Mouse (Mus musculus): Measurements from ENCODE around the gene Mctp2.
A peak's percentile ranks its signal among the peaks of the same experiment; 100 is the strongest.

Mctp2 gene

DNA sequence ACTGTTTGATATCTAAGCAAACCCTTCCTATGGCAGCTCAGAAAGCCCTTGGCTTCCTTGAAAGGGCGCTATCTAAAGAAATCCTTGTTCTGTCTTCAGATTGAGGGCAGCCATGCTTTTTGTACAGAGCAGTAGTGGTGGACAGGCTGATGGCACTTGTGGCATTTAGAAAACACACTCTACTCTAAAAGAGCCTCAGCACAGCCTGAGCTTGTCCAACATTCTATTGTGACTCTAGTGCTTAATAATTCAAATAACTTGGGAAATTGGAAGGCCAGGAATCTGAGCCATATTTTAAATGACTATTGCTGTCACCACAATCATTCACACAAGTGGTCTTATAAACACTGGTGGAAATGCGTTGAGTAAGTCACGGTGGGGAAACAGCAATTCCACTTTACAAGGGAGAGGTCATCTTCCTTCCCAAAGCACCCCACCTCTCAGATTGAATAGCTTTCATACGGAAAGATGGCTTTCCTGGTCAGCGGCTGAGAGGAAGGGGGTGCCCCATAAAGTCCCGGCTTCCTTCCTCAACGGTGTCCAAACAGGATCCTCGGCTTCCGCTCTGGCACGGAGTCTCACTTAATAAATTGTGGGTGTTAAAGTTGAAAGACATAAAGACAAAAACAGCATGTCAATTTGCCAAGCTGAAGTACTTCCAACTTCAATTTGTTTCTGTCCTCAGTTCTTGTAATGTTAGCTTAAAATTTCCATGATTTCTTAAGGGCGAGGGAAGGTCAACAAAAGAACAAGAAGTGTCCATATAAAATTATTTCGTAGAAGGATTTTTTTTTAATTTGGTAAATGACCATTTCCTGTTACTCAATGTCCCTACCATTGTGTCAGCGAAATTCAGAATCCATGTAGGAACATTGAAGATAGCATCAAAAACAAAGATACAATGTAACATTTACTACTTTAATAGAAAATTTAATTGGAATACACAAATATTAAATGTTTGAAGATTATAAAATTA is 140.4 kb downstream of the Mctp2 start:
- no peak for DNase-seq (ENCODE audit: low read depth, low spot score)

DNA sequence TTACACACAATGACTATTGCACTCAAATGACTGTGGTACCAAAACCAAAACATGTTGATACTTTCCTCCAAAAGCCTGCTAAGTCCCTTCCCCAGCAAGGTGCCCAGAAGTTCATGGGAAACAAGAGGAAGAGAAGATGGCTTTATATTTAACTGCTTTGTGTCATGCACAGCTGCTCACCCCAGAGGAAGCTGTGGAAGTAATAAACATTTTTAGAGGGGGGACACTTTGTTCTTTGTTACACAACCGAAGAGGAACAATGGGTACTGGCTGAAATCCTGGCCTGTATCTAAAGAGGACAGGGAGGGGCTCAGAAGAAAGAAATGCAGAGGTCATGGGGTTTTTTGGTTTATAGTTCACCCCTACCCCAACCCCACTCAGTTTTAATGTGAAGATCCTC is 144.2 kb downstream of the Mctp2 start:
- DNase-seq (ENCODE audit: low read depth, low spot score): no peak

DNA sequence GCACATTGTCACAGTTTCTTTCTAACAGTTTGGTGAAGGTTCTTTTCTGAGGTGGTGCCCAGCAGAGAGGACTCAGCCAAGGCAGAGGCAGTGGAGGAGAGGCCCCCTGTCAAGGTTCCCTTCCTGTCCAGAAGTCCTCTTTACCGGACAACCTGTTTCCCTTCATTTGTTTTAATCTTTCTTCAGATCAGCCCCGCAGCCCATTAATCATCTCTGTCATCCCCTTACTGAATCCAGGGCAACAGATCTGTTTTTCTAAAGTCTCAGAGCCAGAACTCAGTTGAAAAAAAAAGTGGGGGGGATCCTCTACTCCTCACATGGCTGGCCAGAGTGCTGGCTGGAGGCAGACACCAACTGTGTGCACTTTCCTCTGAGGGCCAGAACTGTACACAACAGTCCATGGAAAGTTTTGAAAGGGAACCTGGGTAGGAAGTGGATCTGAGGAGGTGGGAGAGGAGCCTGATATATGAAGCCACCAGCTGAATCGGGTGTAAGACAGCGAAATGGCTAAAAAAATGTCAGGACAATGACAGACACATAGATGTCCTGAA is 146.8 kb downstream of the Mctp2 start:
- DNase-seq (ENCODE audit: low read depth, low spot score): peak; percentile 52

DNA sequence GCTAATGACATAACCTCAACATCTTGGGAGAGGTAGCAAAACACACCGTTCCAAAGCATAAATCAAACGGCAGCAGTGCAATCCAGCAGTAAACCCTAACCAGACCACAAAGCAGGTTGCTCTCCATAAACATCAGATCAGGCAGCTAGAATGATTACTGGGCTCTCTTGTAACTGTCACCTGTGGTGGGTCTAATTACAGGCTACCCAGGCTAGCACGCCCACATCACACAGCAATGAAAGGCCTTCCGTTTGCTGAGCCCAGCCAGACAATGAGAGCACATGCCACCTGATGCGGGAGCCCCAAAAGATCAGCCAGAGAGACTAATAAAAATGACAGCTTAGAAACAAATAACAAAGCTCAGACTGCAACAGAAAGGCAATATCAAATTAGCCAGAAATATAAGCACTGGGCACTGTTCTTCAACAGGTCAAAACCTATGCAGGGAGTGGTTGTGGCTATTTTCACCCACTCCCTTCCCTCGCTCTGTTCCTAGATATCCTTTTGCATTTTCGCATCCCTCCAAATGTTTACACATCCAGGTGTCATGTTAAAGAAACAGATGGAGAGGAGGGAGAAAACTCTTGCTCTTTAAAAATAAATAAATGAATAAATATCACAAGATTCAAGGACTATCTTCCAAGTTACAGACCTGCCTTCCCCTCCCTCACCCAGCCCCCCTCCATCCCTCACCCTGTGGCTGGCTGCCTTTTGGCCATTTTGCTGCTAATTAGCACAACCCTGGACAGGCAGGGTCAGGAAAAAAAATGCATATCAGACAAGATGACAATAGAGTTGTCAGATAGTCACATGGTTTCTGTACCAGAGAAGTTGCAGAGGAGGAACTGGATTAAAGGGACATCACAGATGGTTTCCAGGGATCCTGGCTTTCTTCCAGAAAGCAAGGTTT is 155.4 kb downstream of the Mctp2 start:
- DNase-seq (ENCODE audit: low read depth, low spot score): peak; percentile 34

DNA sequence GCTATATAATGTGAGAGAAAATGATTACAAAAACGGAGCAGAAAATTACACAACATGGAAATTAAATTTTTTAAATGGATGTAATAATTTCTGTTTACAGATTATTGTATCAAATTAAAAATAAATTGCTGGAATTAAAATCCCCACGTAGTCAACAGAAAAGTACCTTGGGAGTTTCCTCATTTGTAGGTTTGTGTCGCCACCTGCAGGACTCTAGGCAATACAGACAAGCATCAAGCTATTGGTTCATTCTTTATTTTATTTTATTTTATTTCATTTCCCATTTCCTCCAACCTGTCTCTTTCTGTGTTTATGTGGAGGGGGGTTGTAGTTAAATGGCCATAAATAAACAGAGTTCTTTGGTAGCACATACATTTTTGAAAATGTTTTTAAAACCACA is 157.3 kb downstream of the Mctp2 start:
- peak; percentile 46 for DNase-seq (ENCODE audit: low read depth, low spot score)

DNA sequence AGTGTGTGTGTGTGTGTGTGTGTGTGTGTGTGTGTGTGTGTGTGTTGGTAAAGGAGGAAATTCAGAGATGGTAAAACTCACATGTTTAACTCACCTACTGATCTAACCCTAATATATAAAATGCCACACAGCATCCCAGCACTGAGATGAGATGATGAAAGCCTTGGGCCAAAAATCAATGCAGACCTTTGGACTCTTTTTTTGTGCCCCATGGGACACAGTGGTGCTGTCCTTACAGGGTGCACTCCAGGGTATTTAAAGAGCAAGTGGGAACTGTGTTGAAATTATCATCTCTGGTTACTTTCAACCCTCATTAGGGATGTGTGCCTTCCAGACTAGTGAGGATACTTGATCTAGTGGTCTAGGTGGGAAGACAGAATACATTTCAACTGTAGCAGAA is 159.6 kb downstream of the Mctp2 start:
- DNase-seq (ENCODE audit: low read depth, low spot score): no peak

DNA sequence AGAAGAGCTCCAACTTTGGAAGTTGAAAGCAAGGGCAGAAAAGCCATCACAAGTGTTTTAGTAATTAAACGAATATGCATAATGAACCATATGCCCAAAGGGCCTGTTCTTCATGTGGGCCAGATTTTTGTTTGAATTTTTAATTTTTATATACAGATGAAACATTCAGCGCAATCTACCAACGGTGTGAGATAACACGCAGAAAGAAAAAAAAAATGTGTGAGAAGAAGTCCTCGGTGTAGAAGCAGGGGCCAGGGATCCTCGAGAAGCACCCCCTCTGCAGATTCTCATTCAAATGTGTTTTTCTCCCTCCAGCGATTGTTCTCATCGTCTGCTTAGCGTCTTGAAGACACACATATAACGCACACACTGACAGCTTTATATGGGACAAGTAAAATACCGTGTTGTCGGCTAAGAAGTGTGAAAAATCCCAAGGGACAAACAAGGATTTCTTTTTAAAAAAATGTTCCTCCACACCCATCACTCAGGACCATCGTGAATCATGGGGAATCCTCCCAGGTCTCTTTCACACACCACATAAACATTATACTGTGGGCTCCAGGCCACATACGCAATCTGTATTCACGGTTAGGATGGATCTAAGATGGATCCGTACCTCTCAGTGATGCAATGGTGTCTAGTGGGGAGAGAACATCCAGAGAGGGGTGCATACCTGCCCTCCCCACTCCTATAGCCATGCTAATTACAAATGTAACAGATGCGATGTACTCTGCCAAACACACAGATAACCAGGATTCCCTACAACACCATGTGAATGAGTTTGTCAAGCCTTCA is 160.5 kb downstream of the Mctp2 start:
- DNase-seq (ENCODE audit: low read depth, low spot score): no peak

DNA sequence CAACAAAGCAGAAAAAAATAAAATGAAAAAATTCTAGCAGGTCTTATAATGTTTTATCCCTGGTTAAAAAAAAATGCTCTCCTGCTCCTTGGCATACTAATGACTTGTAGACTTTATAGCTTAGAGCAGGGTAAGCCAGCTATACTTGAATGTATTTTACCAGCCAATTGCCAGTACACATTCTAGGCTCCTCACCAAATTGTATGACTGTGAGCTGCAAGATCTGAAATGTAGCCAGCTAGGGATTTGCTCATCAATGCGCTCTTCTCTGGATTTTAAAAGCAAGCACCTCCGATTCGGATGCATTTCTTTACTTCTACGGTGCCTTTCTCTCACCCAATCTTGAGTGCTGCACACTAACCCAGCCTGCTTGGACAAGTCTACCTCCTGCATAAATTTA is 167.7 kb downstream of the Mctp2 start:
- DNase-seq (ENCODE audit: low read depth, low spot score): no peak

DNA sequence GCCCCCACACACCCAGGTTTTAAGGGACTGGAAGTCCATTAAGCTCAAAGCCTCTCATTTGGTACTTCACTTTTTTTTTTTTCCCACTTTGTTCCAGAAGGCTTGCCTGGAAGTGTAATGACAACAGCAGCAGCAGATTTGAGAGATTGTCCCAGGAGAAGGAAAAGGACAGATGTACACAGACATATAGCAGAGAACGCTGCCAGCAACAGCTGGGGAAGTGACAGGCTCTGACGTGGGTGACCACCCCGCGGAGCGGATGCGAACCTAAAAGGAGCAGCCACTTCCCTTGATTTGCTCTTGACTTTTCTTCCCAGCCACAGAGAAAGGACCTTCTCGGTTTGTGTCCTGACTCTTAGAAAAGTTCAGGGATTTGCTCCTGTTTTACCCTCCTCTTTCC is 185.4 kb downstream of the Mctp2 start:
- DNase-seq (ENCODE audit: low read depth, low spot score): no peak

DNA sequence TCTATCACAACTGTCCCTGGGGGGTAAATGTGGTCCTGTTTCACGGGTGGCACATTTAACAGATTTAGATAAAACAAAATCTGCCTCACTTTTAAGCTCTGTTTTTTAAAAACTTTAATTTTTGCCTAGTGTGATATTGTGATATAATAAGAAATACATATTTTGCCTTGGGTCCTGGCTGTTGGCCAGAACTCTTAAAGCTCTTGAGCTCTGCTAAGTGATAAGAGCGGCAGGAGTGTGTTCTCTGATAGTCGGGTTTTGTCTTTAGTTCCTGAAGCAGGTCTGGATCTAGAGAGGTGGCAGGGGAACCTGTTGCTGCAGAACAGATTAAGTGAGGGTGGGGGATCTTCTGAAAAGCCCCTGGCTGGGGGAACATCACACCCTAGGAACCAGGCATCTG is 186.7 kb downstream of the Mctp2 start:
- DNase-seq (ENCODE audit: low read depth, low spot score): no peak

DNA sequence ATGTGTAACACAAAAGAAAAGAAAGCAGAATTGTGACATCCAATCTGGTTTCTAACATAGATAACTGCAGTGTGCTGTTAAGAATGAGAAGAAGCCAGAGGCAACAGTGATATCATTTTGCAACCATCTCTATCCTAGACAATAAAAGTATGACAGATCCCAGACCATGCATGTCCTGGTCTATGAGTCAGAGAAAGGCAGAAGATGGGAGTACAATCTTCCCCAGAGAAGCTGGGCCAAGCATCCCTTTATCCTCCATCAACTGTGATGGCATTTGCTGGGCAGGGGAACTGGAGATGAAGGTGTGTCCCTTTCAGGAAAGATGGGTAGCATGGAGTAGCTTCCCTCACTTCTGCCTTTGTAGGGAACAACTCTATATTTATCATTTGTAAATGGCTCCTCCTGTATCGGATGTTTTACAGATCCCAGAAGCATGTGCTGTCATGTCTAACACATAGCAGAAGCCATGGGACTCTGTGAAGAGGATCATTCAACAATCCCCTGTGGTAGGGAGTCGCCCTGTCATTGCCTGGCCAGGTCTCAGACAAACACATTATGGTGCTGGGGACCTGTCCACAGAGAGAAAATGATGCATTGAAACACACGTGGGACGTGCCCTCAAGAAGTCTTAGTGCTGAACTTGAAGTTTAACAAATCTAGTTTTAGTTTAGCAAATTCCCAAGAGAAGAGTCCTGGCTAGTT is 188.9 kb downstream of the Mctp2 start:
- DNase-seq (ENCODE audit: low read depth, low spot score): no peak

DNA sequence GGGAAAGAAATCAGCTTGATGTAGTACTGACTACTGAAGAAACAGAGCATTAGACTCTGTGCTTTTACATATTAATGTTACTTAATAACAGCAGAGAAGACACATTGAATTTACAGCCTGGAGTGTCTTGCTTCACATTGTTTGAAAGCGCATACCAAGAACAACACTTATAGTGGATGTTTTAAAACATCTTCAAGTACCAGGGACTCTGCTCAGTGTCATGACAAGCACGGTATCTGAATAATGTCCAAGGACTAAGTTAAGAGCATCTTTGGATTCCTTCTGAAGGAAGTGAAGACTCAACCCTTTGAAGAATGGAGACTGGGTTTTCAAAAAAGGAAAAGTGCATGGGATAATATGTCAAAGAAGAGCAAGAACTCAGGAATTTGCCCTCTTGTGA is 191.3 kb downstream of the Mctp2 start:
- DNase-seq (ENCODE audit: low read depth, low spot score): no peak

DNA sequence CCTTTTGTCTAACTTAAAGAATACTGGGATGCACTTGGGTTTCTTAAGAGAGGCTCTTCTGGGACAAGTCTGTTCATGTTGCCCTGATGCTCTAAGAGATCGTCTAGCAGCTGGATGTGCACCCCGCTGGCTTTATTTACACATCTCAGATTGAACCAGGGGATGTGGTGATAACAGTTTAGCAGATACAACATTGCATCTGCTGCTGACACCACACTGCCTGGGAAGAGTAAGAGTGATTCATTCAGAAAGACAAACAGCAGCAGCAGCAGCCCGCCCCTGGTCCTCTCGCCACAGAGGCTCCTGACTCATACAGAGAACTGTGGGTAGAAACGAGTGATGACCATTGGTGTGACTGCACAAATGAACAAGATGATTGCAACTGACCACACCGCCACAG is 195.8 kb downstream of the Mctp2 start:
- no peak for DNase-seq (ENCODE audit: low read depth, low spot score)

DNA sequence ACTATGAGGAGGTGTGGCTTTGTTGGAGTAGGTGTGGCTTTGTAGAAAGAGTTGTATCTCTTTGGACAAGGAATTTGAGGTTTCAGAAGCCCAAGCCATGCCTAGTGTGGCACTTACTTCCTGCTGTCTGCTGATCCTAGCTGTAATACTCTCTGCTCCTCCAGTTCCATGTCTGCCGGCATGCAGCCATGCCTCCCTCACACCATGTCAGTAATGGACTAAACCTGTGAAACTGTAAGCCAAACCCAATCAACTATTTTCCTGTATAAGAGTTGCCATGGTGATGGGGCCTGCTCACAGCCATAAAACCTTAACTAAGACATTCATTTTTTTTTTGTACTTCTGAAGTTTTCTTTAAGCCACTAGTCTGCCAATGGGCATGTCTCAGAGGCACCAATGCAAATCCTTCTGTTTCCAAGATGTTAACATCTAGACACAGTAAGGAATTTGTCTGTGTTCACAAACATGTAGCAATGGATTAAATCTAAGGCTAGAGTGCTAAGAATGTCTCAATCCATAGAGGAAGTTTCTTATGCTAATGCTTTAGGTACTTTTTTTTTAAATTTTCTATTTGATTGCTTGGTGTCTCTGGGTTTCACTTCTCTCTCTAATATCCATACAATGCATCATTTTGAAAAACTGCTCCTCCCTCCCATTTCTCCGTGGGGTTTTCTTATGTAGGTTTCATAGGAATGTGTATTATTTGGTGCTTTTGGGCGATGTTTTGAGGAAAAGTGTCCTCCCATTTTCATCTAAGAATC is 197.6 kb downstream of the Mctp2 start:
- no peak for DNase-seq (ENCODE audit: low read depth, low spot score)

DNA sequence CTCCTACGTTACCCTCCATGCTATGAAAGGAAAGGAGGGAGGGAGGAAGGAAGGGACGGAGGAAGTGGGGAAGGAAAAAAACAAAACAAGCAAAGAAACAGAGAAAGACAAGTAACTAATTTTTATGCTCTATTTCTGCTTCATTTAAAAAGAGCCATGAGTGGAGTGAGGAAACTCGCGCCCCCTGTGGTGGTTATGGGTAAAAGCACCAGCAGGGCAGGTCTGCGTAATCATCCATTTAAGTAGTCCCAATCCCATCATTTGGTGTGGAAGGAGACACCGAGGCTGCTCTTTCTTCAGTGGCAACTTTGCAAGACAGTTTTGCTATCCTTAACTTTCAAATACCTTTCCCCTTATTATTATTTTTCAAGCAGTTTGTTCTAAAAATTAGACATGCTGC is 202.2 kb downstream of the Mctp2 start:
- no peak for DNase-seq (ENCODE audit: low read depth, low spot score)

DNA sequence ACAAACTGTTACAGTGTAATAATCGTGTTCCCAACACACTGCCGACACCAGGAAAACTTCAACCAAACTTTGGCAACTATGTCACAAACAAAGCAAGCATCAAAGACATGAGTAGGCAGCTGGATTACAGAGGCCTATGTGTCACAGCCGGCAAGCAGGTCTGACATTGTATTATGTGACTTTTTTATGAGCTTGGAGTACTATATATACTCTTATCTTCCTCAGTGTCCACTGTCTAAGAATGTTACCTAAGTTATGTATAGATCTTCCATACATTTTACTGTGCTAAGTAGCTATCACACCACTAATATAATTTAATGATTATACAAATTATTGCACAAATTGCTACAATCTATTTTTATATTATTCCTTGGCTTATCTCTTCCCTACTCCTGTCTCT is 202.8 kb downstream of the Mctp2 start:
- DNase-seq (ENCODE audit: low read depth, low spot score): no peak

DNA sequence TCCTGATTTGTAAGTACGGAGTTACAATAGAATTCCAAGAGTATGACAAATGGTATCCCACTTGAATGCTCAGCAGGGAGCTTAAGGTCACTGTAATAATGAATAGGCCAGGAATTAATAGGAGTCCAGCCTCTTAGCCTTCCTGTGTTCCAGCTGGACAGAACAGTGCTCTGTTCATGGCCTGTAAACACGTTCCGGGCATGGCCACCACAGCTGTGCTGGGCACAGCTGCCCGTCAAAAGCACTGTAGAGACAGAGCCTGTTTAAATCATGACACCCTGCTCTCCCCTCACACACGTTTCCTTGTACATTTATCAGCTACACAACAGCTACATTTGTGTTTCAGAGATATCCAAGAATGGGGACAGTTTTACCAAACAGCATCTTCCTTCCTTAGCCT is 205.7 kb downstream of the Mctp2 start:
- DNase-seq (ENCODE audit: low read depth, low spot score): peak; percentile 34

DNA sequence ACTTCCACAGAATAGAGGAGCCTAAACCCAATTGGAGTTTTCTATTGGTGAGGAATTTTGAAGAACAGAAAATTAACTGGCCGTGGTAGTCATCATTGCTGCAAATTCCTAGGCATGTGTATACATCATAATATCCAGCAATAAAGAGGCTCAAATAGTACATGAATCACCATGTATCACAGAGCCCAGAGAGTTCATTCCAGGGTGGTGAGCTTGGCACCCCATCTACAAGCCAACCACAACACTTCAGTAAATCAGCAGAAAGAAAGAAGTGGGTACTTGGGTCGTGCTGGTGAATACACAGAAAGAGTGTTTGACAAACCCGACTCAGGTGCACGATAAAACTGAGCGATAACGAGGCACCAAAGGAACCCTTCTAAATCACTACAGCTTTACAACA is 207.8 kb downstream of the Mctp2 start:
- no peak for DNase-seq (ENCODE audit: low read depth, low spot score)

DNA sequence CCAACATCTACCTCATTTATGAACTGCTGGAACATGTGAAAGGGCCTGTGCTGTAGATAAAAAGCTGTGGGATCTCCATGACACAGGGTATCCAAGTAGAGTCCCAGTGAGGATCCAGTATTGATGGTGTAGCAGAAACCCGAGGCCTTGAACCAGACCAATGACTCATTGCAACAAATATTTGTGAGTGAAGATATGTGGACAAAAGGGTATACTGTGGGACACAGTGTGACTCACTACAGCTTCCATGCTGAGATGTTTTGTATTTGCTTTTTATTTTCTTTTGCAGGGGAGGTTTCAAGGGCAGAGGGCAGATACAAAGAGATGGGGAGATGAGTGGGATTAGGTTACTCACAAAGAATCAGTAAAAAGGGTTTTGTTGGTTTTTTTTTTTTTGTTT is 209.4 kb downstream of the Mctp2 start:
- DNase-seq (ENCODE audit: low read depth, low spot score): no peak

DNA sequence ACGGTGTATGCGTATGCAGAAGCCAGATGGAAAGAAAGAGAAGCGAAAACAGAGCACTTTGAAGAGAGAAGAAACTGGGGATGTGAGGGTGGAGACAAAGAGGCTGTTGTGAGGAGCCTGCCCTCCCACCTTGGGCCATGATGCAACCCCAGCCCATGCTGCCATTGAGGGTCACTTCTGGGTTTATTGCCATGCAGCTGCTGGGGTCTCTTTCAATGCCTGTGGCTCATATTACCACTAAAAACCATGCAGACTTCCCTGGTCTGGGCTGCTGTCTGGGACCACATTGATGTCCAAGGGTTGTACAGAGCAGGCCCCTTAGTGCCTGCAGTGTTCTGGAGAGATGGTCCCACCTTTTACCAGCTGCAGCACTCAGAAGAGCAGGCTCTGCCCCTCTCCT is 210.0 kb downstream of the Mctp2 start:
- DNase-seq (ENCODE audit: low read depth, low spot score): peak; percentile 42

All from mesoderm, embryonic 11.5 days (tissue).